Mouse (Mus musculus) hindbrain, embryonic 16.5 days (tissue): ENCODE data around the gene Klhdc8a. TPM values are rescaled to one million over a fixed set of nuclear protein-coding genes. Genes with fewer than 3 reads are reported as not detected.
"Not testable (repeated sequence)": the region's sequence is repeated elsewhere in the genome, so short reads cannot be mapped to it uniquely, and the experiment has no call there.

Source experiments
- ATAC-seq: fragments of 200-750 bp; cut with Nextera tagmentation; 2 replicates; pipeline ENCODE4 v1.8.0; 2017; ENCODE audit warnings: moderate TSS enrichment, moderate library complexity
- H3K27ac ChIP-seq: fragments of 300-500 bp; sonication (generic); 2 replicates; pipeline ENCODE4 v1.5.1; 2014; ENCODE audit warnings: low read depth, mild to moderate bottlenecking, control low read depth, low read length, moderate library complexity
- H3K27me3 ChIP-seq: fragments of 300-500 bp; sonication (generic); replicated peaks from 2 replicates; pipeline ENCODE4 v1.6.1; 2014; ENCODE audit warnings: low read length; ENCODE audit not compliant: control insufficient read depth, insufficient read depth
- H3K36me3 ChIP-seq: fragments of 300-500 bp; sonication (generic); 2 replicates; pipeline ENCODE4 v1.6.1; 2014; ENCODE audit warnings: mild to moderate bottlenecking, low read length, moderate library complexity, mixed read lengths; ENCODE audit not compliant: control insufficient read depth, insufficient read depth
- H3K4me1 ChIP-seq: fragments of 300-500 bp; sonication (generic); 2 replicates; pipeline ENCODE4 v1.6.1; 2014; ENCODE audit warnings: low read depth, low read length; ENCODE audit not compliant: control insufficient read depth, insufficient read depth
- H3K4me2 ChIP-seq: fragments of 300-500 bp; sonication (generic); 2 replicates; pipeline ENCODE4 v1.6.1; 2014; ENCODE audit warnings: mild to moderate bottlenecking, low read length, control low read depth, moderate library complexity
- H3K4me3 ChIP-seq: fragments of 300-500 bp; sonication (generic); 2 replicates; pipeline ENCODE4 v1.5.1; 2014; ENCODE audit warnings: mild to moderate bottlenecking, low read length, control low read depth, moderate library complexity
- H3K9ac ChIP-seq: fragments of 300-500 bp; sonication (generic); 2 replicates; pipeline ENCODE4 v1.6.1; 2014; ENCODE audit warnings: low read depth, mild to moderate bottlenecking, control low read depth, low read length, moderate library complexity
- H3K9me3 ChIP-seq: fragments of 300-500 bp; sonication (generic); 2 replicates; pipeline ENCODE4 v1.6.1; 2014; ENCODE audit warnings: mild to moderate bottlenecking, low read length, moderate library complexity; ENCODE audit not compliant: control insufficient read depth
- WGBS: fragments of 180-500 bp; shearing (Covaris S2); extraction: QIAGEN DNeasy Blood & Tissue Kit; methylation state at CpG from one replicate; pipeline ENCODE4 v1.1.7; 2014; 5-methylcytosine and 5-hydroxymethylcytosine counted together
- polyA plus RNA-seq: library from polyadenylated mRNA; unstranded; fragments of >200 nt; fragmentation: Nextera tagmentation; extraction: Ambion mirVana; gene quantifications from 2 replicates; pipeline ENCODE4 v1.2.1, GENCODE M21; 2015

The Klhdc8a gene
- polyA plus RNA-seq, 1 experiment from 2014 or later = 10.0 TPM

DNA sequence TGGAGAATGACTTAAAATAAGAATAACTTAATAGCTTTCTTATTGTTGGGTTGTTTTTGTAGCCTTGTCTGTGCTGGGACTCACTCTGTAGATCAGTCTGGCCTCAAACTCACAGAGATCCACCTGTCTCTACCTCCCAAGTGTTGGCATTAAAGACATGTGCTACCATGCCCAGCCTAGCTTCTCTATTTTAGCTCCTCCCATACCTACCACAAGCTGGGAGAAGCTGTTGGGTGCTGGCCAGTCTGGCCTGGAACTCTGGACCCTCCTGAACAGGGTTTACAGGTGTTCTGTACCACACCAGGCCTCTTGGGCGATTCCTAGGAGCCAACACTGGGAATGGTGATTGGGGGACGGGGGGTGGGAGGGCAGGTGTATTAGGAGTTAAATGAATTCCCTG lies 44.8 kb downstream of the Klhdc8a start:
- Histone ChIP-seq H3K36me3 (no peaks in the 10 kb centered on the region), H3K27me3 (no peaks in the 10 kb centered on the region), H3K4me1 (no peaks in the 10 kb centered on the region), H3K27ac (no peak overlapping the region), H3K9ac (no peak overlapping the region), H3K4me3 (no peak overlapping the region), H3K4me2 (no peak overlapping the region), H3K9me3 (no peaks in the 10 kb centered on the region)
- 88% methylated on average over 2 of the region's 2 CpGs for WGBS
- ATAC-seq = no peak

DNA sequence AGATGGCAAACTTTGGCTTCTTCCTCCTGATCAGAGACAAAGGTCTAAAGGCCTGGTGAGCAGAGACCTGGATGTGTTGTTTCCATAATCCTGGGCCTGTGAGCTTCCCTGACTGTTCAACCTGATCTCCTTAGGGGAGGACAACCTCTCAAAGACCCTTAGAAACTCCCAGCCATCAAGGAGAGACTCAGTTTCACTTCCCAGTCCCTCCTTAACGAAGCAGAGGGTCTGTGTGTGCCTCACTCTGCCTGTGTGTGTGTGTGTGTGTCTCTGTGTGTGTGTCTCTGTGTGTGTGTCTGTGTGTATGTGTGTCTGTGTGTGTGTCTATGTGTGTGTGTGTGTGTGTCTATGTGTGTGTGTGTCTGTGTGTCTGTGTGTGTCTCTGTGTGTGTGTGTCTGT lies 45.2 kb downstream of the Klhdc8a start:
- ATAC-seq = no peak
- no peak overlapping the region for H3K4me3 ChIP-seq
- H3K27me3 ChIP-seq = no peaks in the 10 kb centered on the region
- H3K36me3 ChIP-seq = no peaks in the 10 kb centered on the region
- 88% methylated on average over 1 of the region's 1 CpGs for WGBS
- no peak overlapping the region for H3K4me2 ChIP-seq
- H3K27ac ChIP-seq = no peak overlapping the region
- H3K9ac ChIP-seq = no peak overlapping the region
- no peaks in the 10 kb centered on the region for H3K9me3 ChIP-seq
- no peaks in the 10 kb centered on the region for H3K4me1 ChIP-seq

DNA sequence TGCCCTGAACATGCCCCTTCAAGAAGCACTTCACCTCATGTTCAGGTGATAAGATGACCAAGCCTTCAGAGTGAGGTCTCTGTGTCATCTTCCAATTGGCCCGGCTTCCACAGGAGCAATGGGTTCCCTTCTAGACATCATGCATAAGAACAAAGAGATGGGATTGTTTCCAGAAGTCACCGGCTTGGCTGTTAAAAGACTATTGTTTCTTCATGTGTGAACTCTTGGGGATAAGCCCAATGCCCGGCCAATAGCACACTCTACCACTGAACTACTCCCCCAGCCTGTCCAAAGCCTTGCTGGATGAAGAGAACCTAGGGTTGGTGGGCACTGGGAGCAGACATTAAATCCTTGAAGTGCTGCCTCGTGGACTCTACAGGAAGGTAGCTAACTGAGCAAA lies 47.1 kb downstream of the Klhdc8a start:
- H3K27ac ChIP-seq = no peak overlapping the region
- H3K27me3 ChIP-seq = no peaks in the 10 kb centered on the region
- H3K4me2 ChIP-seq = no peak overlapping the region
- H3K4me1 ChIP-seq = no peaks in the 10 kb centered on the region
- no peaks in the 10 kb centered on the region for H3K36me3 ChIP-seq
- no peak for ATAC-seq
- WGBS = 76% methylated on average over 4 of the region's 4 CpGs
- no peak overlapping the region for H3K4me3 ChIP-seq
- no peak overlapping the region for H3K9ac ChIP-seq
- H3K9me3 ChIP-seq = no peaks in the 10 kb centered on the region

DNA sequence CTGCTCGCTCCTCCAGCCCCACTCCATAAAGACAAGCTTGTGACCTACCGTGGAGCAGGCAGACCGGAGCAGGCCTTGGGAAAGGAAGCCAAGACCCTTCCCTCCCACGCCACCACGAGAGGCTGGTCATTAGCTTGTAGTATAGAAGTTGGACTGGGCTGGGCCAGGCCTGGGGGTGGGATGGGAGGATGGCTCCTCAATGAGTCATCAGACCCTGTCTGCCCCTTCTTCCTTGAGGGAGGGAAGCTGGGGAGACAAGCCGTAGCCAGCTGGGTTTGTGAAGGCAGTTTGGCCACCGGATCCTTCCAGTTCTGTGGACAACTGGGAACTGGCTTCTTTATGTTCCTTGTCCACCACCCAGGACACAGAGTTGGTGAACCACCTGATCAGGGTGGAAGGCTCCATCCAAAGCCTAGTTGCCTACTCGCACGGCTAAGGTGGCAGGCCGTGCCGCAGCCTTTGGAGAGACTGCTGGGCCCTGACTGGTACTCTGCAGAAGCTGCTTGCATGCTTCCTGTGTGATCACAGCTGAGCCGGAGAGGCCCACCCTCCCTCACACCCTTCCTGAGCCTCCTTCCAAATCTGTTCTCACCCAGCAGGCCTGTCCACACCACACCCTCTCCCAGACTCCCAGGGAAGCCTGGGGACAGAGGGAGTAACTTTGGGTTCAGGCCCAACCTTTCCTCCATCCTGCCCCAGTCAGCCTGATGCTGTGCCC lies 47.9 kb downstream of the Klhdc8a start:
- WGBS = 89% methylated on average over 12 of the region's 12 CpGs
- no peaks in the 10 kb centered on the region for H3K27me3 ChIP-seq
- no peak overlapping the region for H3K27ac ChIP-seq
- no peaks in the 10 kb centered on the region for H3K4me1 ChIP-seq
- no peak overlapping the region for H3K4me2 ChIP-seq
- H3K9me3 ChIP-seq = no peaks in the 10 kb centered on the region
- no peak overlapping the region for H3K4me3 ChIP-seq
- H3K9ac ChIP-seq = no peak overlapping the region
- ATAC-seq = no peak
- H3K36me3 ChIP-seq = no peaks in the 10 kb centered on the region

DNA sequence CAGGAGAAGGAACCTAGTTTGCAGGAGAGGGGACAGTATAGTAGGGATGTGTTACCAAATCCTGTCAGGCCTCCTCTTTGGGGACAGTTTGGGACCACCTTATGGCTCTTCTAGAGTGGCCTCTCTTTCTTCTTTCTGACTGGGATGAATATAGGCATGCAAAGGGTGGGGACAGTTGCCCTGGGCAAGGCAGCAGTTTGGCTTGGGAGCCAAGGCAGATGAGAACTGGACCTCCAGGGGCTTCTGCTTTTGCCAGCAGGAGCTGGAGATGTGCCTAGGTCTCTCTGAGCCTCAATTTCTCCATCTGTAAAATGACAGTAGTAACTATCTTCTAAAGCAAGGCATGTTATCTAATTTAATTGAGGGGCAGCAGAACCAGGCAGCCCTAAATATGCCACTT lies 48.5 kb downstream of the Klhdc8a start:
- H3K27me3 ChIP-seq = no peaks in the 10 kb centered on the region
- no peak overlapping the region for H3K4me3 ChIP-seq
- no peaks in the 10 kb centered on the region for H3K4me1 ChIP-seq
- H3K27ac ChIP-seq = no peak overlapping the region
- no peaks in the 10 kb centered on the region for H3K36me3 ChIP-seq
- no peak for ATAC-seq
- H3K9ac ChIP-seq = no peak overlapping the region
- no peak overlapping the region for H3K4me2 ChIP-seq
- H3K9me3 ChIP-seq = no peaks in the 10 kb centered on the region

DNA sequence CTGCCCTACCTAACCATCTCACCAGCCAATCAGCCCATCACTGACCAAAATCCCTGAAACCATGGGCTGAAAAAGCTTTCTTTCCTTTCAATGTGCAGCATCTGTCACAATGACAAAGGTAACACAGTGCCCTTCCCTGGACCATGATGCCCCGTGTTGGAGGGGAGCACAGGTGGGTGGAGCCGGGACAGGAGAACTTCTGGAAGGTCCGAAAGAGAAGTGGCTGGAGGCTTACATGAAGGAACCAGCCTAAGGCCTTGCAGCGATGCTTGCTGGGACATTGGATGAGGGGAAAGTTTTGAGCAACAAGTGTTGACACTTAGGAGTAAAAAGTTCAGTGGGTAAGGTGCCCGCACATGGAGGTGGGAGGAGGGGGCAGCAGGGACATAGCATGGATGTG lies 50.0 kb downstream of the Klhdc8a start:
- no peak overlapping the region for H3K4me3 ChIP-seq
- no peak overlapping the region for H3K27ac ChIP-seq
- H3K27me3 ChIP-seq = no peaks in the 10 kb centered on the region
- no peaks in the 10 kb centered on the region for H3K9me3 ChIP-seq
- no peak for ATAC-seq
- 85% methylated on average over 5 of the region's 5 CpGs for WGBS
- H3K36me3 ChIP-seq = no peaks in the 10 kb centered on the region
- H3K4me1 ChIP-seq = no peaks in the 10 kb centered on the region
- H3K4me2 ChIP-seq = no peak overlapping the region
- no peak overlapping the region for H3K9ac ChIP-seq

DNA sequence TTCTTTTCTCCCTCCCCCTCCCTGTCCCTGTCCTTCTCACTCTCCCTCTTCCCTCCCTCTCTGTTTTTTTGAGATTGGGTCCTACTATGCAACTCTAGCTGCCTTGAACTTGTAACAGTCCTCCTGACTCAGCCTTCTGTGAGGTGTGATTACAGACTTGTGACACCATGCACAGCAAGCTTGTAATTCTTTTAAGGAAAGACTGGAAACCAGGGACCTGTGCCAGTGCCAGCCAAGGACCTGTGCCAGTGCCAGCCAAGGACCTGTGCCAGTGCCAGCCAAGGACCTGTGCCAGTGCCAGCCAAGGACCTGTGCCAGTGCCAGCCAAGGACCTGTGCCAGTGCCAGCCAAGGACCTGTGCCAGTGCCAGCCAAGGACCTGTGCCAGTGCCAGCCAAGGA lies 50.6 kb downstream of the Klhdc8a start:
- not testable (repeated sequence) for ATAC-seq, H3K4me1 ChIP-seq, H3K27me3 ChIP-seq, H3K9ac ChIP-seq, H3K4me2 ChIP-seq, H3K4me3 ChIP-seq, H3K27ac ChIP-seq, H3K36me3 ChIP-seq, H3K9me3 ChIP-seq

DNA sequence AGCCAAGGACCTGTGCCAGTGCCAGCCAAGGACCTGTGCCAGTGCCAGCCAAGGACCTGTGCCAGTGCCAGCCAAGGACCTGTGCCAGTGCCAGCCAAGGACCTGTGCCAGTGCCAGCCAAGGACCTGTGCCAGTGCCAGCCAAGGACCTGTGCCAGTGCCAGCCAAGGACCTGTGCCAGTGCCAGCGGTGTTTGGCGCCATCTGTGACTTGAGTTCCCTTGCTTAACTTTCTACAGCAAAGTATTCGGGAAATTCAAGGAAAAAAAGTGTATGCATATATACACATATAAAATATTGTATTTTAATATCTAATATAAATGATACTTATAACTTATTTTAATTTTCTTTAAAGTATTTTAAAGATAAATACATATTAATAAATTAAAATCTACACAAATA lies 51.2 kb downstream of the Klhdc8a start:
- H3K4me3 ChIP-seq, H3K36me3 ChIP-seq, H3K27me3 ChIP-seq, H3K4me1 ChIP-seq, ATAC-seq, H3K9ac ChIP-seq, H3K27ac ChIP-seq, H3K4me2 ChIP-seq, H3K9me3 ChIP-seq: not testable (repeated sequence)
- 82% methylated on average over 3 of the region's 3 CpGs for WGBS

DNA sequence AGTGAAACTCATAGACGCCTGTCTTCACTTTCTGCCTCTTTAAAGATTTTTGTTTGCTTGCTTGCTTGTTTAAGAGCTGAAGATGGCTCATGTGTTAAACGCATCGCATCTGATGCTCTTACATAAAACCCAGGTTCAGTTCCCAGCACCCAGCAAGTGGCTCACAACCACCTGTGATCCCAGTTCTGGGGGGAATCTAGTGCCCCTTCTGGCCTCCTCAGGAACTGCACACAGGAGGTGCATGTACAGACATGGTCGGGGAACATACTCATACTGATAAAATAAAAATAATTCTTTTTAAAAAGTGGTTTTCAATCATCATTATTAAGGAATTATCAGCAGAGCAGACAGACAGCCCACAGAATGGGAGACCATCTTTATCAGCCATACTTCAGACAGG lies 52.6 kb downstream of the Klhdc8a start:
- Histone ChIP-seq H3K4me1 (peaks cover 3% of the 10 kb centered on the region; the same call in 1 of the 2 replicates), H3K4me3 (no peak overlapping the region), H3K9me3 (no peaks in the 10 kb centered on the region), H3K9ac (no peak overlapping the region), H3K27me3 (no peaks in the 10 kb centered on the region), H3K4me2 (no peak overlapping the region), H3K36me3 (no peaks in the 10 kb centered on the region), H3K27ac (no peak overlapping the region)
- WGBS = 93% methylated on average over 4 of the region's 4 CpGs
- ATAC-seq = no peak

DNA sequence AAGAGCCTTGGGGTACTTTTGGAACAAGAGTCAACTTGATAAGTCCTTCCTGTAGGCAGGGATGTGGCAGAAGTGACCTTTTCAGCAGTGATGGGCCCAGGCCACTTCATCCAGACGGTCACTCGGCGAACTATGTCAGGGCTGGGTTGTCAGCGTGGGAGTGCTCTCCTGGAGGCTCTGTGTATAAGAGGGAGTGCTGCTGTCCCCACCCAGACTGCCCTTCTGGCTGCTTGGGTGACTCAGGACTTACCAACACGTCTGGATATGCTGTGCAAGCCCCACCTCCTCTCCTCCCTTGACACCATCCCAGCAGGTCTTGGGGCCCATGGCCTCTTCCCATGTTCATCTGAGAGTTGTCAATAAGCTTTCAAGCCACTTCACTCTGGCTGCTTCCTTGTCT lies 55.0 kb downstream of the Klhdc8a start:
- no peaks in the 10 kb centered on the region for H3K27me3 ChIP-seq
- H3K4me3 ChIP-seq = no peak overlapping the region
- H3K27ac ChIP-seq = no peak overlapping the region
- no peak for ATAC-seq
- H3K4me2 ChIP-seq = no peak overlapping the region
- H3K4me1 ChIP-seq = peaks cover 3% of the 10 kb centered on the region; the same call in 1 of the 2 replicates
- H3K9ac ChIP-seq = no peak overlapping the region
- H3K9me3 ChIP-seq = no peaks in the 10 kb centered on the region
- 71% methylated on average over 5 of the region's 5 CpGs for WGBS
- H3K36me3 ChIP-seq = peaks cover 2% of the 10 kb centered on the region
